Mouse (Mus musculus) spleen, adult 2 months (tissue): ENCODE results near the gene Nudt19. TPM values are rescaled to one million over a fixed set of nuclear protein-coding genes. Genes with fewer than 3 reads are reported as not detected.

ENCODE experiments used
- DNase-seq, 2 experiments: peaks; one replicate each; pipeline versions ENCODE4 v3.0.0 to v3.0.0-alpha.2; 2012 to 2021; ENCODE audit warnings: low spot score in 2 of 2, low read depth in 1 of 2
- H3K27ac ChIP-seq: fragments of 200-500 bp; 2 replicates; pipeline ENCODE4 v1.5.1; 2012; ENCODE audit warnings: low read length, inconsistent platforms; ENCODE audit not compliant: insufficient read depth
- H3K27me3 ChIP-seq: fragments of 200-500 bp; 2 replicates; pipeline ENCODE4 v1.6.1; 2012; ENCODE audit warnings: mild to moderate bottlenecking, moderate library complexity, low read length, inconsistent platforms; ENCODE audit not compliant: control insufficient read depth, insufficient read depth
- H3K36me3 ChIP-seq: fragments of 200-500 bp; 2 replicates; pipeline ENCODE4 v1.6.1; 2012; ENCODE audit warnings: mild to moderate bottlenecking, low read length, inconsistent platforms; ENCODE audit not compliant: control insufficient read depth, insufficient read depth
- H3K4me1 ChIP-seq: fragments of 200-500 bp; 2 replicates; pipeline ENCODE4 v1.6.1; 2011; ENCODE audit warnings: inconsistent platforms; ENCODE audit not compliant: control insufficient read depth, insufficient read depth, insufficient read length
- H3K4me3 ChIP-seq: fragments of 200-500 bp; 2 replicates; pipeline ENCODE4 v1.5.1; 2011; ENCODE audit warnings: mild to moderate bottlenecking, inconsistent platforms; ENCODE audit not compliant: insufficient read depth, insufficient read length; ENCODE audit errors: extremely low read depth
- CTCF ChIP-seq: fragments of 200-500 bp; IDR thresholded peaks from 2 replicates; pipeline ENCODE4 v1.5.1; 2011; ENCODE audit warnings: mild to moderate bottlenecking, inconsistent platforms; ENCODE audit not compliant: insufficient read depth, insufficient read length, insufficient replicate concordance; ENCODE audit errors: extremely low read depth
- POLR2A ChIP-seq: fragments of 200-500 bp; IDR thresholded peaks from 2 replicates; pipeline ENCODE4 v1.6.1; 2011; ENCODE audit warnings: low read depth, low read length, inconsistent platforms
- WGBS: fragments of 180-500 bp; shearing (Covaris S2); methylation state at CpG from one replicate; pipeline ENCODE4 v1.1.7; 2018; 5-methylcytosine and 5-hydroxymethylcytosine counted together
- polyA plus RNA-seq: library from polyadenylated mRNA; depleted of rRNA; stranded (reverse); fragments of >200 nt; gene quantifications from 2 replicates; pipeline ENCODE4 v1.2.3, GENCODE M21; 2012; rRNA removed

Nudt19 gene
- polyA plus RNA-seq, result 13.8 and 32.3 TPM in 2 replicates

GRCm38 (mm10) chr7:35556205-35556603 lies at the start of gene Nudt19:
Nudt19 (minus strand) TSS chr7:35556304.
- WGBS, result 69% methylated on average over 4 of the region's 4 CpGs
- no peak for DNase-seq
- peaks cover 2% of the 10 kb centered on the region for H3K4me1 ChIP-seq
- peak within 1 kb of the TSS; percentile 89 for H3K4me3 ChIP-seq
- 0 out of 2 replicates have a peak, but pooled peaks cover 3% of the 10 kb centered on the region for H3K36me3 ChIP-seq
- H3K27ac ChIP-seq, result peak within 1 kb of the TSS; percentile 92
- TF ChIP-seq CTCF (no peak), POLR2A (no peak)
- no peaks in the 10 kb centered on the region for H3K27me3 ChIP-seq

GRCm38 (mm10) chr7:35602766-35603165 lies 46.7 kb upstream of the Nudt19 start:
- no peaks in the 10 kb centered on the region for H3K4me1 ChIP-seq
- no peak for DNase-seq
- TF ChIP-seq CTCF (no peak), POLR2A (no peak)
- H3K27ac ChIP-seq, result no peak overlapping the region
- peaks cover 4% of the 10 kb centered on the region; the same call in 1 of the 2 replicates for H3K36me3 ChIP-seq
- 85% methylated on average over 5 of the region's 5 CpGs for WGBS
- no peak overlapping the region for H3K4me3 ChIP-seq
- no peaks in the 10 kb centered on the region for H3K27me3 ChIP-seq

- Histone ChIP-seq H3K36me3 (peaks cover 2% of the 10 kb centered on the region; the same call in 1 of the 2 replicates), H3K4me3 (no peak overlapping the region), H3K4me1 (no peaks in the 10 kb centered on the region), H3K27me3 (no peaks in the 10 kb centered on the region), H3K27ac (no peak overlapping the region)
- 91% methylated on average over 6 of the region's 6 CpGs for WGBS
- TF ChIP-seq CTCF (no peak), POLR2A (no peak)
- DNase-seq, result no peak
Observed at GRCm38 (mm10) chr7:35601106-35601505, 45.0 kb upstream of the Nudt19 start.

- Histone ChIP-seq H3K4me1 (no peaks in the 10 kb centered on the region), H3K27me3 (no peaks in the 10 kb centered on the region), H3K27ac (no peak overlapping the region), H3K4me3 (no peak overlapping the region), H3K36me3 (peaks cover 2% of the 10 kb centered on the region; the same call in 1 of the 2 replicates)
- WGBS, result 89% methylated on average over 10 of the region's 10 CpGs
- no peak for DNase-seq
- TF ChIP-seq POLR2A (no peak), CTCF (no peak)
Observed at GRCm38 (mm10) chr7:35600031-35600430, 43.9 kb upstream of the Nudt19 start.

- Histone ChIP-seq H3K36me3 (peaks cover 2% of the 10 kb centered on the region; the same call in 1 of the 2 replicates), H3K4me3 (no peak overlapping the region), H3K4me1 (no peaks in the 10 kb centered on the region), H3K27ac (no peak overlapping the region), H3K27me3 (no peaks in the 10 kb centered on the region)
- WGBS, result 94% methylated on average over 9 of the region's 9 CpGs
- DNase-seq, result no peak
- TF ChIP-seq CTCF, result no peak
- TF ChIP-seq POLR2A, result no peak
Observed at GRCm38 (mm10) chr7:35599492-35599891, 43.4 kb upstream of the Nudt19 start.

GRCm38 (mm10) chr7:35594311-35594710 lies 38.2 kb upstream of the Nudt19 start:
- no peaks in the 10 kb centered on the region for H3K4me1 ChIP-seq
- 91% methylated on average over 5 of the region's 5 CpGs for WGBS
- H3K27me3 ChIP-seq, result no peaks in the 10 kb centered on the region
- H3K27ac ChIP-seq, result no peak overlapping the region
- H3K4me3 ChIP-seq, result no peak overlapping the region
- H3K36me3 ChIP-seq, result peaks cover 5% of the 10 kb centered on the region; the same call in 1 of the 2 replicates
- DNase-seq, result no peak
- TF ChIP-seq POLR2A (no peak), CTCF (no peak)

GRCm38 (mm10) chr7:35590731-35591191 lies 34.7 kb upstream of the Nudt19 start:
- TF ChIP-seq CTCF (no peak), POLR2A (no peak)
- Histone ChIP-seq H3K27me3 (no peaks in the 10 kb centered on the region), H3K4me1 (no peaks in the 10 kb centered on the region), H3K36me3 (peaks cover 5% of the 10 kb centered on the region; the same call in 1 of the 2 replicates), H3K4me3 (no peak overlapping the region), H3K27ac (no peak overlapping the region)
- 96% methylated on average over 10 of the region's 10 CpGs for WGBS
- DNase-seq, result no peak
